Mouse (Mus musculus) myocyte (in vitro differentiated cells): Measurements from ENCODE around the gene Srms. TPM values are rescaled to one million over a fixed set of nuclear protein-coding genes. Genes with fewer than 3 reads are reported as not detected.

ENCODE experiments used
- H3K27me3 ChIP-seq: one replicate; pipeline ENCODE4 v1.6.1; 2011; ENCODE audit not compliant: control insufficient read depth, insufficient read depth, insufficient read length
- H3K36me3 ChIP-seq: one replicate; pipeline ENCODE4 v1.6.1; 2011; ENCODE audit not compliant: control insufficient read depth, insufficient read depth
- H3K4me2 ChIP-seq: one replicate; pipeline ENCODE4 v1.6.1; 2011; ENCODE audit warnings: low read depth, control low read depth
- H3K4me3 ChIP-seq: one replicate; pipeline ENCODE4 v1.5.1; 2011; ENCODE audit warnings: mild to moderate bottlenecking, control low read depth, moderate library complexity
- H3K79me2 ChIP-seq: one replicate; pipeline ENCODE4 v1.6.1; 2011; ENCODE audit not compliant: control insufficient read depth, insufficient read depth
- H3ac ChIP-seq: one replicate; pipeline ENCODE4 v1.6.1; 2011; ENCODE audit not compliant: control insufficient read depth, insufficient read length
- CEBPB ChIP-seq: IDR thresholded peaks from 2 replicates; pipeline ENCODE4 v1.6.1; 2011; ENCODE audit warnings: mild to moderate bottlenecking, moderate library complexity; ENCODE audit not compliant: poor library complexity, insufficient read depth, severe bottlenecking
- E2F4 ChIP-seq: IDR thresholded peaks from one replicate; pipeline ENCODE4 v1.6.1; 2011; ENCODE audit warnings: mild to moderate bottlenecking, control low read depth, moderate library complexity; ENCODE audit not compliant: insufficient read depth
- MAX ChIP-seq: IDR thresholded peaks from one replicate; pipeline ENCODE4 v1.6.1; 2011; ENCODE audit warnings: low read depth, mild to moderate bottlenecking, control low read depth
- MYOD1 ChIP-seq, 3 experiments: IDR thresholded peaks; one replicate each; pipeline ENCODE4 v1.6.1; 2011; ENCODE audit warnings: control low read depth in 2 of 3, low read depth in 2 of 3, mild to moderate bottlenecking in 2 of 3, moderate library complexity in 1 of 3; ENCODE audit not compliant: insufficient read length in 2 of 3, control insufficient read depth in 1 of 3
- MYOG ChIP-seq, 3 experiments: IDR thresholded peaks; one replicate each; pipeline ENCODE4 v1.6.1; 2011; ENCODE audit warnings: control low read depth in 2 of 3, low read depth in 2 of 3, mild to moderate bottlenecking in 2 of 3; ENCODE audit not compliant: insufficient read length in 2 of 3, control insufficient read depth in 1 of 3, insufficient read depth in 1 of 3
- POLR2A ChIP-seq: IDR thresholded peaks from one replicate; pipeline ENCODE4 v1.6.1; 2011; ENCODE audit warnings: low read depth, mild to moderate bottlenecking, control low read depth, moderate library complexity; ENCODE audit not compliant: insufficient read length
- POLR2AphosphoS2 ChIP-seq: IDR thresholded peaks from one replicate; pipeline ENCODE4 v1.6.1; 2011; ENCODE audit warnings: low read depth, control low read depth; ENCODE audit not compliant: insufficient read length
- REST ChIP-seq: IDR thresholded peaks from one replicate; pipeline ENCODE4 v1.6.1; 2011; ENCODE audit warnings: mild to moderate bottlenecking, control low read depth, moderate library complexity; ENCODE audit not compliant: insufficient read depth, insufficient read length
- SRF ChIP-seq: IDR thresholded peaks from one replicate; pipeline ENCODE4 v1.6.1; 2011; ENCODE audit warnings: low read depth; ENCODE audit not compliant: control insufficient read depth, insufficient read length
- TCF12 ChIP-seq: IDR thresholded peaks from one replicate; pipeline ENCODE4 v1.6.1; 2011; ENCODE audit warnings: mild to moderate bottlenecking, control low read depth; ENCODE audit not compliant: poor library complexity, insufficient read depth, severe bottlenecking
- TCF3 ChIP-seq: IDR thresholded peaks from one replicate; pipeline ENCODE4 v1.6.1; 2011; ENCODE audit warnings: low read depth, control low read depth; ENCODE audit not compliant: insufficient read length
- USF1 ChIP-seq: IDR thresholded peaks from one replicate; pipeline ENCODE4 v1.6.1; 2011; ENCODE audit warnings: low read depth, mild to moderate bottlenecking, control low read depth, moderate library complexity
- polyA plus RNA-seq: library from polyadenylated mRNA; unstranded; fragments of >200 nt; fragmentation: generic; extraction: Trizol; gene quantifications from one replicate; pipeline ENCODE4 v1.2.1, GENCODE M21; 2012; ENCODE audit warnings: missing spikeins

Srms gene
- not detected for polyA plus RNA-seq

DNA sequence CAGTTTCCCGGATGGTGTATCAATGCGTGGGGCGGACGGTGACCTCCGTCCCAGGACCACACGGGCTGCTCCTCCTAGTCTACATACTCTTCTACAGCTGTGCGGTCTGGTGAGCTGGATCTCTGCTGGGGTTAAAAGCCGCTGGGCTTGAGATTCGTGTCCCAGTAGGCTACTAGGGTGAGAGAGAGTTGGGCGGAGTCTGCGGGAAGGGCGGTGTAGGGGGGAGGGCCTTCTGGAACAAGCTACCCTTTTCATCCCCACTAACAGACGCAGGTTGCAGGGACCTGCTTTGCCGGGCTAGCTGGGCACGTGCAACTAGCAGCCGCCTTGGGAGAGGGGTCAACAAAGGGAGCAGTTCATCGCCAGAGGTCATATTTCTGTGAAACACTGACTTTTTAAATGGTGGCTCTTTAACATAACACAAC lies at the start of gene Srms:
Gene Srms, minus strand, starts transcription at position 165 of the 425 bp plus-strand sequence.
- no peak within 1 kb of the TSS for H3K4me3 ChIP-seq
- no peak for TF ChIP-seq SRF
- TF ChIP-seq CEBPB, result no peak
- no peak for TF ChIP-seq TCF12
- no peak for TF ChIP-seq MYOD1 (IDR thresholded peaks at IDR 0.05; ENCODE audit: control insufficient read depth in 1 of 3, insufficient read length in 2 of 3, low read depth in 2 of 3)
- no peak for TF ChIP-seq REST
- TF ChIP-seq MAX, result no peak
- TF ChIP-seq USF1, result no peak
- TF ChIP-seq POLR2AphosphoS2, result no peak
- TF ChIP-seq E2F4, result no peak
- no peak for TF ChIP-seq TCF3
- no peak for TF ChIP-seq POLR2A
- TF ChIP-seq MYOG (IDR thresholded peaks at IDR 0.05; ENCODE audit: control insufficient read depth in 1 of 3, insufficient read depth in 1 of 3, insufficient read length in 2 of 3, low read depth in 2 of 3), result no peak
- H3K79me2 ChIP-seq, result no peaks in the 10 kb centered on the region
- no peak within 1 kb of the TSS for H3ac ChIP-seq
- peaks cover 62% of the 10 kb centered on the region for H3K27me3 ChIP-seq
- no peak within 1 kb of the TSS for H3K4me2 ChIP-seq
- H3K36me3 ChIP-seq, result no peaks in the 10 kb centered on the region

DNA sequence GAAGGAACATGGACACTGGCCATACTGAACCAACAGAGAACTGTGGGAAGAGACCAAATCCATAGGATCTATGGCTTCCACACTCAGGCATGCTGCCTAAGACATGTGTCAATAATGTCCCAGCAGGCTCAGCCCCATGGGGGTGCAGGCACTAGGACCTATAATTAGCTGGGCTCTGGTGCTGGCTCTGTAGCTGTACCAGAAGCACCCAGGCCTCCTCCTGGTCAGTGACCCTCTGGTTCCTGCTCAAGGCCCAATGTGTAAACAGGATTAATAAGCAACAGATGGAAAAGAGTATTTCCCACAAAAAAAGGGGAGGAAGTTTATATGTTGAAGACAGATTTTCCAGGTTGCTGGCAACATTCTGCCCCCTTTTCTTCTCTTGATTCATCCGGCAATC lies 40.3 kb upstream of the Srms start:
- Histone ChIP-seq H3K27me3 (no peaks in the 10 kb centered on the region), H3K4me2 (no peak overlapping the region), H3K4me3 (no peak overlapping the region), H3K79me2 (no peaks in the 10 kb centered on the region), H3K36me3 (peaks cover 48% of the 10 kb centered on the region), H3ac (no peak overlapping the region)
- TF ChIP-seq POLR2A (no peak), E2F4 (no peak), REST (no peak), SRF (no peak), POLR2AphosphoS2 (no peak), MYOD1 (IDR thresholded peaks at IDR 0.05; ENCODE audit: control insufficient read depth in 1 of 3, insufficient read length in 2 of 3, low read depth in 2 of 3) (no peak), TCF12 (no peak), TCF3 (no peak), USF1 (no peak), MAX (no peak), CEBPB (no peak), MYOG (IDR thresholded peaks at IDR 0.05; ENCODE audit: control insufficient read depth in 1 of 3, insufficient read depth in 1 of 3, insufficient read length in 2 of 3, low read depth in 2 of 3) (no peak)

DNA sequence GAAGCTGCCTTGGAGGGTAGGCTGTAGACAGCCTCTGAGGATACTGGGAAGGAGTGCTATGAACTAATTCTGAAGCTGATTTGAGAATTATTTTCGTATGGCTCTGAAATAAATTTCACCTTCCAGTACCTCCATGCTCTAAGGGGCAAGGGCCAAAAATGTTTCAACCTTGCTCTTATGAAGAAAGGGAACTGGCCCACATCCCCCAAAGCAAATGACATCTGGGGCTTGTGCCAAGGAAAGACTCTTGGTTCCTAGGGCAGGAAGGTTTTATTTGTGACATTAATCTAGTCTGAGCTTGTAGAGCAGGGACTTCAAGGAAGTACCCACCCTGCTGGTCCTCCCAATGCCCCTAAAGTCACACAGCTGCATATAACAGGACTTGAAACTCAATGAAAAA lies 38.9 kb upstream of the Srms start:
- TF ChIP-seq MAX (no peak), USF1 (no peak), E2F4 (no peak), POLR2AphosphoS2 (no peak), TCF12 (no peak), REST (no peak)
- Histone ChIP-seq H3K4me3 (no peak overlapping the region), H3ac (no peak overlapping the region), H3K36me3 (peaks cover 38% of the 10 kb centered on the region), H3K4me2 (no peak overlapping the region), H3K27me3 (no peaks in the 10 kb centered on the region), H3K79me2 (no peaks in the 10 kb centered on the region)

DNA sequence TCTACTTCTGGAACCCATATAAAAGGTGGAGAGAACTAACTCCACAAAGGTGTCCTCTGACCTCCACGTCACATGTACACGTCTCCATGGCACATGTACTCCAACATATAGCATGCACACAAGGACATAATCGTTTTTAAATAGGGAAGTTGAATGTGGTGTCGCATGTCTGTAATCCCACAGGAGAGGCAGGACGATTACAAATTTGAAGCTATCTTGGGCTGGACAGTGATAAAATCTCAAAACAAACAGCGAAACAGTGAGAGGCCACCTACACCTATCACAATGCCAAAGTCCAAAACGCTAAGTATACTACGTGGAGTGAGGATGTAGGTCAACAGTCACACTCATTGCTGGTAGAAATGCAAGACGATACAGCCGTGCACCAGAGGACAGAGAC lies 36.2 kb upstream of the Srms start:
- H3K4me2 ChIP-seq, result no peak overlapping the region
- H3K36me3 ChIP-seq, result peaks cover 19% of the 10 kb centered on the region
- TF ChIP-seq USF1 (no peak), MAX (no peak), TCF3 (no peak), POLR2A (no peak), E2F4 (no peak), CEBPB (no peak), MYOD1 (IDR thresholded peaks at IDR 0.05; ENCODE audit: control insufficient read depth in 1 of 3, insufficient read length in 2 of 3, low read depth in 2 of 3) (no peak), POLR2AphosphoS2 (no peak), REST (no peak), TCF12 (no peak)
- no peaks in the 10 kb centered on the region for H3K27me3 ChIP-seq
- H3K79me2 ChIP-seq, result no peaks in the 10 kb centered on the region
- no peak overlapping the region for H3K4me3 ChIP-seq
- H3ac ChIP-seq, result no peak overlapping the region

DNA sequence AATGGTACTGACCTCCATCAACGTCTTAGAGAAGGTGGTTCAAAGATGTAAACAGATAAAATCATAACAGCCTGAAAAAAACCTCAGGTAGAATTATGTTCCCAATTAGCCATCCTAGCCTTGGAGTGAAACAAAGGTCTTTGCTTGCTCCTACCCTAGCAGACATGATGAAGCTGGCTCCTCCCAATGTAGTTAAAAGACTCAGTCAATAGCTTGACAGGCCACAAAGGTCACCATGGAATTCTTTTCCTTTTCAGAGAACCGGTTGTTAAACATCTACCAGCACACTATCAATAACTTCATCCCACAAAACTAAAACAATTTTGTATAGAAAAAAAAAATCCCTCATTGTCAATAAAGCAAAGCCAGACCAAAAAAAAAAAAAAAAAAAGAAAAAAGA lies 32.0 kb upstream of the Srms start:
- Histone ChIP-seq H3K79me2 (peaks cover 5% of the 10 kb centered on the region), H3K4me3 (no peak overlapping the region), H3K4me2 (no peak overlapping the region), H3K27me3 (no peaks in the 10 kb centered on the region), H3K36me3 (no peaks in the 10 kb centered on the region), H3ac (no peak overlapping the region)
- TF ChIP-seq REST, result no peak
- TF ChIP-seq SRF, result no peak
- TF ChIP-seq MYOG (IDR thresholded peaks at IDR 0.05; ENCODE audit: control insufficient read depth in 1 of 3, insufficient read depth in 1 of 3, insufficient read length in 2 of 3, low read depth in 2 of 3), result no peak
- TF ChIP-seq MYOD1 (IDR thresholded peaks at IDR 0.05; ENCODE audit: control insufficient read depth in 1 of 3, insufficient read length in 2 of 3, low read depth in 2 of 3), result no peak
- no peak for TF ChIP-seq MAX
- TF ChIP-seq USF1, result no peak
- TF ChIP-seq TCF12, result no peak
- no peak for TF ChIP-seq POLR2A
- no peak for TF ChIP-seq POLR2AphosphoS2
- TF ChIP-seq TCF3, result no peak
- no peak for TF ChIP-seq CEBPB
- no peak for TF ChIP-seq E2F4
